Mouse (Mus musculus): ENCODE measurements around the gene Aamp. TPM values are rescaled to one million over a fixed set of nuclear protein-coding genes. Genes with fewer than 3 reads are reported as not detected.

Gene Aamp
- polyA plus RNA-seq, 1 experiment = 102 TPM

DNA sequence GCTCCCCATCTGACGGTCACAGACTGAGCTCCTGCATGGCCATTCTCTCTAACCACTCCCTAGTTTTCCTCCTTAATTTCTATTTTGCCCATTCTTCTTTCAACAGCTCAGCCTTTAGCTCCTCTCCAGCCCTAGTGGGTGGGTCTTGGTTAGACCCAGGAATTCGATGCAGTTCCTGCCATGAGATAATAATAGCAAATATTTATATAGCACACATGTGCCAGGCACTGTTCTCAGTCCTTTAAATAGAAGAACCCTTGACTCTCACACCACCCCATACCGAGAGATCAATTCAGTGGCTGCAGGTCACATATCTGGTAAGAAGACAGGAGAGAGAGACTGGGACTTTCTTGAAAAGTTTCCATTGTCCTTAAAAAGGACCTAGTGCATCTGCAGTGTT lies 36.9 kb upstream of the Aamp start:
- WGBS = 83% methylated on average over 3 of the region's 3 CpGs

DNA sequence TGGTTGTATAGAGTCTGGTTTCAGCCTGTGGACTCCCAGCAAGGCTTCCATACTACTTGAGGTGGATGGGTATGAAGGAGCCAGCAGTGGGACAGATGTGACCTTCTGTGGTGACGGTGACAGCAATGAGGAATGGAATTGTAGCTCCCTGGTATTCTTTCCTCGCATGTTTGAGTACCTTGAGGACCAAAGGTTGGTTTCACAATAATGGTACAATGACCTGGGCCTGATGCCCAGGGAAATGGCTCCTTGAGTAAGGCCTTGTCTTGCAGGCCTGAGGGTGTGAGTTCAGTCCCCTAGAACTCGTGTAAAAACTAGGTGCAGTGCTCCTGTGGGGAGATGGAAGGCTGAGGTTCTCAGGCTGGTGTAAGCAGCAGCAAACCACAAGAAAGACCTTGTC lies 34.2 kb upstream of the Aamp start:
- Histone ChIP-seq H3K27me3 (ENCODE audit: control insufficient read depth, insufficient read depth, low read length) (no peaks in the 10 kb centered on the region), H3K4me1 (ENCODE audit: control insufficient read depth, insufficient read depth, insufficient read length) (no peaks in the 10 kb centered on the region), H3K36me3 (ENCODE audit: control insufficient read depth, insufficient read depth, low read length) (no peaks in the 10 kb centered on the region), H3K27ac (ENCODE audit: insufficient read depth, low read length) (no peak overlapping the region), H3K4me3 (ENCODE audit: extremely low read depth, insufficient read depth, insufficient read length) (no peak overlapping the region)
- WGBS = 91% methylated on average over 3 of the region's 3 CpGs
- no peak for TF ChIP-seq POLR2A (IDR thresholded peaks at IDR 0.05; ENCODE audit: low read depth, low read length)
- no peak for TF ChIP-seq CTCF (IDR thresholded peaks at IDR 0.05; ENCODE audit: extremely low read depth, insufficient read depth, insufficient read length, insufficient replicate concordance)
- DNase-seq (ENCODE audit: low read depth in 1 of 2, low spot score in 2 of 2) = no peak

More for the DNA sequence above, 36.9 kb upstream of the Aamp start:
- no peak for DNase-seq (ENCODE audit: low read depth in 1 of 2, low spot score in 2 of 2)
- no peaks in the 10 kb centered on the region for H3K4me1 ChIP-seq (ENCODE audit: control insufficient read depth, insufficient read depth, insufficient read length)
- TF ChIP-seq CTCF (IDR thresholded peaks at IDR 0.05; ENCODE audit: extremely low read depth, insufficient read depth, insufficient read length, insufficient replicate concordance) = no peak
- no peak for TF ChIP-seq POLR2A (IDR thresholded peaks at IDR 0.05; ENCODE audit: low read depth, low read length)
- H3K36me3 ChIP-seq (ENCODE audit: control insufficient read depth, insufficient read depth, low read length) = no peaks in the 10 kb centered on the region
- no peaks in the 10 kb centered on the region for H3K27me3 ChIP-seq (ENCODE audit: control insufficient read depth, insufficient read depth, low read length)
- H3K27ac ChIP-seq (ENCODE audit: insufficient read depth, low read length) = no peak overlapping the region
- H3K4me3 ChIP-seq (ENCODE audit: extremely low read depth, insufficient read depth, insufficient read length) = no peak overlapping the region

DNA sequence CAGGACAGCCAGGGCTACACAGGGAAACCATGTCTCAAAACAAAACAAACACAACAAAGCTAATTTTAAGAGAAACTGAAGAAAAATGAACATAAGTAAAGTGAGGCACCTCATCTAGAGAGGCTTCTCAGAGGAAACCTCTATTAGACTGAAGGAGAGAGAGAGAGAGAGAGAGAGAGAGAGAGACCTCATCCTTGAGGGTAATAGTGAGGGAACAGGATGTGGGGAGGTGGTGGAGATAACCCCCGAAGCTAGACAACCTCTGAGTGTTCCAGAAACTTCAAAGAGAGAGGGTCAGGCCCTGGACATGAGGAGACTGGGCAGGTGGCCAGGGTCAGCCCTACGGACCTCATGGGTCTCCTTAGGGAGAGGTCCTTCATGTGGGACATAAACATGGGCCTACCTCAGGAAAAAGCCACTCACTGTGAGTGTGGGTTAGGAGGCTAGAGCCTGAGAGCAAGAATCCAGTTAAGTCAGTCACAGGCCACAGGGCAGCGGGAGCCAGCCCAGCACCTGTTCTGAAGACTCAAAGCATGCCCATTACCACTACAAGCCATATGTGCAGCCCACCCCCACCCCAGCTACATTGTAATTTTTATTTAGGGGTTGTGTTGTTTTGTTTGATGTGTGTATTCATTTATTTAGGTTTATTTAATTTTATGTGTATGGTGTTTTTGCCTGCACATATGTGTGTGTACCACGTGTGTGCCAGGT lies 31.7 kb upstream of the Aamp start:
- Histone ChIP-seq H3K27me3 (ENCODE audit: control insufficient read depth, insufficient read depth, low read length) (no peaks in the 10 kb centered on the region), H3K36me3 (ENCODE audit: control insufficient read depth, insufficient read depth, low read length) (no peaks in the 10 kb centered on the region), H3K4me1 (ENCODE audit: control insufficient read depth, insufficient read depth, insufficient read length) (no peaks in the 10 kb centered on the region), H3K27ac (ENCODE audit: insufficient read depth, low read length) (no peak overlapping the region), H3K4me3 (ENCODE audit: extremely low read depth, insufficient read depth, insufficient read length) (no peak overlapping the region)
- no peak for TF ChIP-seq CTCF (IDR thresholded peaks at IDR 0.05; ENCODE audit: extremely low read depth, insufficient read depth, insufficient read length, insufficient replicate concordance)
- no peak for TF ChIP-seq POLR2A (IDR thresholded peaks at IDR 0.05; ENCODE audit: low read depth, low read length)
- DNase-seq (ENCODE audit: low read depth in 1 of 2, low spot score in 2 of 2) = no peak
- WGBS = 62% methylated on average over 4 of the region's 4 CpGs

DNA sequence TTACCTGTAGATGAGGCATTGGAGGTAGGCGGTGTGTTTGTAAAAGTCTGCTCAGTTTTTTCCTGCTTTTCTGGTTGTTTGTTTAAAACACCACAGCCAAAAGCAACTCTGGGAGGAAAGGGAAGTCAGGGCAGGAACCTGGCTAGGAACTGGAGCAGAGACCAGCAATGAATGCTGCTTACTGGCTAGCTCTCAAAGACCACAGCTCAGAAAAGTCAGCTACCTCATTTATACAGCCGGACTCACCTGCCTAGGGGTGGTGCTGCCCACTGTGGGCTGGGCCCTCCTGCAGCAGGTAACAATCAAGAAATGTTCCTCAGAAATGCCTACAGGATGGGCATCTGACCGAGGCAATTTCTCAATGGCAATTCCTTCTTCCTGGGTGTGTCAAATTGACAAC lies 30.3 kb upstream of the Aamp start:
- H3K27ac ChIP-seq (ENCODE audit: insufficient read depth, low read length) = no peak overlapping the region
- H3K4me1 ChIP-seq (ENCODE audit: control insufficient read depth, insufficient read depth, insufficient read length) = no peaks in the 10 kb centered on the region
- no peak for DNase-seq (ENCODE audit: low read depth in 1 of 2, low spot score in 2 of 2)
- 86% methylated on average over 3 of the region's 3 CpGs for WGBS
- H3K4me3 ChIP-seq (ENCODE audit: extremely low read depth, insufficient read depth, insufficient read length) = no peak overlapping the region
- no peaks in the 10 kb centered on the region for H3K36me3 ChIP-seq (ENCODE audit: control insufficient read depth, insufficient read depth, low read length)
- TF ChIP-seq CTCF (IDR thresholded peaks at IDR 0.05; ENCODE audit: extremely low read depth, insufficient read depth, insufficient read length, insufficient replicate concordance) (no peak), POLR2A (IDR thresholded peaks at IDR 0.05; ENCODE audit: low read depth, low read length) (no peak)
- no peaks in the 10 kb centered on the region for H3K27me3 ChIP-seq (ENCODE audit: control insufficient read depth, insufficient read depth, low read length)

DNA sequence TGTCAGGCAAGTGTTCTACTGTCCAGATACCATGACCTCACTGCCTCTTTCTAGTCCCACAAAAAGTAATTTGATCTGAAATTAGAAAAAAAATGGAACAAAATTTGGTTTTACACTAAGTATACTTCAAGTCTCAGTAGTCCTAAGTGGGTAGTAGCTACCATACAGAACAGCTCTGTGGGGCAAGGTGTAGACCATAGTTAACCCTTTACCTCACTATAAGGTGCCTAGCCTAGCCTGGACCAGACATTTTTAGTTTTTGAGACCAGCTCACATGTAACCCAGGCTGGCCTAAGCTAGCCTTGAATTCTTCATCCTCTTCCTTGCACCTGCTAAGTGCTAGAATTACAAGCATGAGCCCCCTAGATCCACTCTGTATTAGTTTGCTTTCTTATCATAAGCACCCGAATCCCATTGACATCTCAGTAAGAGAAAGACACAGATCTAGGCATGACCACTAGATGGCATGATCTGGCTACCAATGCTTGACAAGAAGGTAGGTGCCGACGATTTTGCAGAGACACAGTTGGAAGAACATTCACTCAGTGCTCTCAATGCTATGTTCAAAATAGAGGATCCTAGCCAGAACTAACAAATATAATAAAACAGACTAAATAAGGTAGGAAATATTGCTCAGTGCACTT lies 28.6 kb upstream of the Aamp start:
- no peak overlapping the region for H3K4me3 ChIP-seq (ENCODE audit: extremely low read depth, insufficient read depth, insufficient read length)
- 3% methylated on average over 3 of the region's 3 CpGs for WGBS
- peak; percentile 60 for DNase-seq (ENCODE audit: low read depth in 1 of 2, low spot score in 2 of 2)
- H3K4me1 ChIP-seq (ENCODE audit: control insufficient read depth, insufficient read depth, insufficient read length) = no peaks in the 10 kb centered on the region
- no peak overlapping the region for H3K27ac ChIP-seq (ENCODE audit: insufficient read depth, low read length)
- TF ChIP-seq CTCF (IDR thresholded peaks at IDR 0.05; ENCODE audit: extremely low read depth, insufficient read depth, insufficient read length, insufficient replicate concordance) (peak; percentile 59; the same call in 1 of the 2 replicates), POLR2A (IDR thresholded peaks at IDR 0.05; ENCODE audit: low read depth, low read length) (no peak)
- H3K27me3 ChIP-seq (ENCODE audit: control insufficient read depth, insufficient read depth, low read length) = no peaks in the 10 kb centered on the region
- H3K36me3 ChIP-seq (ENCODE audit: control insufficient read depth, insufficient read depth, low read length) = no peaks in the 10 kb centered on the region

DNA sequence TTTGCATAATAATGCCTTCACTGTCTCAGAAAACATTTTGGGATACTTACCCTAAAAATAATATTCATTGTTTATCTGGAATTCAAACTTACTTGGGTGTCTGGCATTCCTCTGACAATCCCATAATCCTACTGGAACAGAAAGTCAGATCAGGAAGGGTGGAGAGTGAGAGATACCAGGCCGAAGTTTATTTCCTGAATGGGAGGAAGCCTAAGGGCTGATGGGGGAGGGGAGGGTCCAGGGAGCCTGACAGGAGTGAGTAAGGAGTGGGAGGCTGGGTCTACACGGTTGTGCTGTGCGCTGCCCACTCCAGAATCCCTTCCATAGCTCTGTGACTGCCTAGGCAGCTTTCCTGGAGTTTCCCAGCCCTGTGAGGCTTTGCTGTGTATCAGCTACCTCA lies 25.2 kb upstream of the Aamp start:
- TF ChIP-seq POLR2A (IDR thresholded peaks at IDR 0.05; ENCODE audit: low read depth, low read length) = no peak
- no peak for TF ChIP-seq CTCF (IDR thresholded peaks at IDR 0.05; ENCODE audit: extremely low read depth, insufficient read depth, insufficient read length, insufficient replicate concordance)
- DNase-seq (ENCODE audit: low read depth in 1 of 2, low spot score in 2 of 2) = no peak
- no peak overlapping the region for H3K4me3 ChIP-seq (ENCODE audit: extremely low read depth, insufficient read depth, insufficient read length)
- no peak overlapping the region for H3K27ac ChIP-seq (ENCODE audit: insufficient read depth, low read length)
- no peaks in the 10 kb centered on the region for H3K27me3 ChIP-seq (ENCODE audit: control insufficient read depth, insufficient read depth, low read length)
- no peaks in the 10 kb centered on the region for H3K4me1 ChIP-seq (ENCODE audit: control insufficient read depth, insufficient read depth, insufficient read length)
- H3K36me3 ChIP-seq (ENCODE audit: control insufficient read depth, insufficient read depth, low read length) = no peaks in the 10 kb centered on the region
- WGBS = 45% methylated on average over 3 of the region's 3 CpGs
